Mouse (Mus musculus) hindbrain, embryonic 16.5 days (tissue): ENCODE data around the gene Hoxa11. TPM values are rescaled to one million over a fixed set of nuclear protein-coding genes. Genes with fewer than 3 reads are reported as not detected.

Experiments used
- ATAC-seq: fragments of 200-750 bp; cut with Nextera tagmentation; 2 replicates; pipeline ENCODE4 v1.8.0; 2017; ENCODE audit warnings: moderate TSS enrichment, moderate library complexity
- H3K27ac ChIP-seq: fragments of 300-500 bp; sonication (generic); 2 replicates; pipeline ENCODE4 v1.5.1; 2014; ENCODE audit warnings: low read depth, mild to moderate bottlenecking, control low read depth, low read length, moderate library complexity
- H3K27me3 ChIP-seq: fragments of 300-500 bp; sonication (generic); replicated peaks from 2 replicates; pipeline ENCODE4 v1.6.1; 2014; ENCODE audit warnings: low read length; ENCODE audit not compliant: control insufficient read depth, insufficient read depth
- H3K36me3 ChIP-seq: fragments of 300-500 bp; sonication (generic); 2 replicates; pipeline ENCODE4 v1.6.1; 2014; ENCODE audit warnings: mild to moderate bottlenecking, low read length, moderate library complexity, mixed read lengths; ENCODE audit not compliant: control insufficient read depth, insufficient read depth
- H3K4me1 ChIP-seq: fragments of 300-500 bp; sonication (generic); 2 replicates; pipeline ENCODE4 v1.6.1; 2014; ENCODE audit warnings: low read depth, low read length; ENCODE audit not compliant: control insufficient read depth, insufficient read depth
- H3K4me2 ChIP-seq: fragments of 300-500 bp; sonication (generic); 2 replicates; pipeline ENCODE4 v1.6.1; 2014; ENCODE audit warnings: mild to moderate bottlenecking, low read length, control low read depth, moderate library complexity
- H3K4me3 ChIP-seq: fragments of 300-500 bp; sonication (generic); 2 replicates; pipeline ENCODE4 v1.5.1; 2014; ENCODE audit warnings: mild to moderate bottlenecking, low read length, control low read depth, moderate library complexity
- H3K9ac ChIP-seq: fragments of 300-500 bp; sonication (generic); 2 replicates; pipeline ENCODE4 v1.6.1; 2014; ENCODE audit warnings: low read depth, mild to moderate bottlenecking, control low read depth, low read length, moderate library complexity
- H3K9me3 ChIP-seq: fragments of 300-500 bp; sonication (generic); 2 replicates; pipeline ENCODE4 v1.6.1; 2014; ENCODE audit warnings: mild to moderate bottlenecking, low read length, moderate library complexity; ENCODE audit not compliant: control insufficient read depth
- WGBS: fragments of 180-500 bp; shearing (Covaris S2); extraction: QIAGEN DNeasy Blood & Tissue Kit; methylation state at CpG from one replicate; pipeline ENCODE4 v1.1.7; 2014; 5-methylcytosine and 5-hydroxymethylcytosine counted together
- polyA plus RNA-seq: library from polyadenylated mRNA; unstranded; fragments of >200 nt; fragmentation: Nextera tagmentation; extraction: Ambion mirVana; gene quantifications from 2 replicates; pipeline ENCODE4 v1.2.1, GENCODE M21; 2015

Hoxa11 gene
- polyA plus RNA-seq, 1 experiment from 2014 or later: not detected

GRCm38 (mm10) chr6:52237346-52238154 is 8.1 kb downstream of the Hoxa11 start:
- no peak overlapping the region for H3K27ac ChIP-seq
- WGBS: 7% methylated on average over 10 of the region's 10 CpGs
- no peak overlapping the region for H3K9ac ChIP-seq
- H3K27me3 ChIP-seq: peaks cover 87% of the 10 kb centered on the region
- peaks cover 4% of the 10 kb centered on the region; the same call in 1 of the 2 replicates for H3K4me1 ChIP-seq
- H3K9me3 ChIP-seq: no peaks in the 10 kb centered on the region
- no peaks in the 10 kb centered on the region for H3K36me3 ChIP-seq
- H3K4me3 ChIP-seq: no peak overlapping the region
- H3K4me2 ChIP-seq: no peak overlapping the region
- ATAC-seq: no peak

DNA sequence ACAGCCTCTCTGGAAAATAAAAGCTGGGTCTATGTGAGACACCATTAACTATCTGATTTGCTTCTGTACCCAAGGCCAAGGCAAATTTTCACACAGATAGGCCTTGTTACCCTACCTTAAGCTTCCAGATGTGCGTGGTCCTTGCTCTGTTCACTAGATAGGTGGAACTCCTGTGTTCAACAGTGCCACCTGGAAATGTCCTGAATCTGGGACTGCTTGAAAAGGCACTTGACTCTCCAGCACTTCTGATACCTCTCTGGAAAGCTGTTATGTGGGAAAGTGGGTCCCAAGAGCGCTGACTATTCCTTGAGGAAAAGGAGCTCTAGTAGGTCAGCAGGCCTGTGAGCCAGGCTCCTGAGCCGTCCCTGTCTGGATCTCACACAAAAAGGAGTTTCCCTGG is 8.8 kb downstream of the Hoxa11 start:
- Histone ChIP-seq H3K4me1 (peaks cover 4% of the 10 kb centered on the region; the same call in 1 of the 2 replicates), H3K27me3 (peaks cover 87% of the 10 kb centered on the region), H3K4me3 (no peak overlapping the region), H3K9me3 (no peaks in the 10 kb centered on the region), H3K27ac (no peak overlapping the region), H3K4me2 (no peak overlapping the region), H3K36me3 (no peaks in the 10 kb centered on the region), H3K9ac (no peak overlapping the region)
- no peak for ATAC-seq
- WGBS: 8% methylated on average over 3 of the region's 3 CpGs

DNA sequence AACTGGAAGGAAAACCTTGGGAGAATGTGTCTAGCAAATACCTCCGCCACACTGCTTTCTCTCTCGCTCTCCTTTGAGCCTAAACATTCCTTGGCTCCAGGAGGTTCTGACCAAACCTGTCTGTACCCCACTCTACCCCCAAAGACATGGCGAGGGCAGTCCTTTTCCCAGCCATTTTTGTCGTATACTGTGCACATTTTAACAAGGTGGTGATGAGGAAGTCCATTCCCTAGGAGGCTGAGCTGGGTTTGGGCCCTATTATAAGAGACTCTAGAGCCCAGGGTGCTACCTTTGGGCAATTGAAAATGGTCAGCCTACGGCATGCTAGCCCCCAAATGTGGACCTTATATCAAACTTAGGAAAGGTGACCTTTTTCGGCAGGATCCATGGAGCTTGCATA is 9.7 kb downstream of the Hoxa11 start:
- Histone ChIP-seq H3K4me3 (no peak overlapping the region), H3K27ac (no peak overlapping the region), H3K36me3 (no peaks in the 10 kb centered on the region), H3K27me3 (peaks cover 80% of the 10 kb centered on the region), H3K4me2 (no peak overlapping the region), H3K9ac (no peak overlapping the region), H3K9me3 (no peaks in the 10 kb centered on the region), H3K4me1 (peaks cover 4% of the 10 kb centered on the region; the same call in 1 of the 2 replicates)
- 25% methylated on average over 6 of the region's 6 CpGs for WGBS
- no peak for ATAC-seq

GRCm38 (mm10) chr6:52235267-52235666 is 10.3 kb downstream of the Hoxa11 start:
- no peaks in the 10 kb centered on the region for H3K36me3 ChIP-seq
- no peak for ATAC-seq
- no peak overlapping the region for H3K4me2 ChIP-seq
- 30% methylated on average over 9 of the region's 9 CpGs for WGBS
- no peak overlapping the region for H3K27ac ChIP-seq
- no peak overlapping the region for H3K9ac ChIP-seq
- no peak overlapping the region for H3K4me3 ChIP-seq
- H3K27me3 ChIP-seq: peaks cover 79% of the 10 kb centered on the region
- H3K9me3 ChIP-seq: no peaks in the 10 kb centered on the region
- H3K4me1 ChIP-seq: peaks cover 2% of the 10 kb centered on the region; the same call in 1 of the 2 replicates

- no peaks in the 10 kb centered on the region for H3K4me1 ChIP-seq
- no peaks in the 10 kb centered on the region for H3K9me3 ChIP-seq
- H3K27ac ChIP-seq: no peak overlapping the region
- under 1% methylated on average over 52 of the region's 68 CpGs for WGBS
- no peak overlapping the region for H3K4me3 ChIP-seq
- H3K4me2 ChIP-seq: no peak overlapping the region
- no peak for ATAC-seq
- H3K36me3 ChIP-seq: no peaks in the 10 kb centered on the region
- H3K9ac ChIP-seq: no peak overlapping the region
- H3K27me3 ChIP-seq: peaks cover 78% of the 10 kb centered on the region
Observed at GRCm38 (mm10) chr6:52234428-52235140, 11.0 kb downstream of the Hoxa11 start.

GRCm38 (mm10) chr6:52233546-52234427 is 11.8 kb downstream of the Hoxa11 start:
- Histone ChIP-seq H3K4me3 (no peak overlapping the region), H3K4me1 (no peaks in the 10 kb centered on the region), H3K9me3 (no peaks in the 10 kb centered on the region), H3K27me3 (peaks cover 80% of the 10 kb centered on the region), H3K9ac (no peak overlapping the region), H3K27ac (no peak overlapping the region), H3K36me3 (no peaks in the 10 kb centered on the region), H3K4me2 (no peak overlapping the region)
- WGBS: 1% methylated on average over 65 of the region's 70 CpGs
- ATAC-seq: no peak

- H3K9ac ChIP-seq: no peak overlapping the region
- H3K36me3 ChIP-seq: no peaks in the 10 kb centered on the region
- WGBS: 3% methylated on average over 23 of the region's 23 CpGs
- no peaks in the 10 kb centered on the region for H3K4me1 ChIP-seq
- H3K4me2 ChIP-seq: no peak overlapping the region
- no peak for ATAC-seq
- H3K9me3 ChIP-seq: no peaks in the 10 kb centered on the region
- H3K27me3 ChIP-seq: peaks cover 82% of the 10 kb centered on the region
- no peak overlapping the region for H3K4me3 ChIP-seq
- H3K27ac ChIP-seq: no peak overlapping the region
Observed at GRCm38 (mm10) chr6:52232984-52233545, 12.5 kb downstream of the Hoxa11 start.

GRCm38 (mm10) chr6:52232568-52232965 is 13.0 kb downstream of the Hoxa11 start:
- 0% methylated on average over 18 of the region's 18 CpGs for WGBS
- Histone ChIP-seq H3K4me1 (no peaks in the 10 kb centered on the region), H3K27me3 (peaks cover 81% of the 10 kb centered on the region), H3K9ac (no peak overlapping the region), H3K4me2 (no peak overlapping the region), H3K9me3 (no peaks in the 10 kb centered on the region), H3K27ac (no peak overlapping the region), H3K36me3 (no peaks in the 10 kb centered on the region), H3K4me3 (no peak overlapping the region)
- ATAC-seq: no peak
